Mouse (Mus musculus) E14TG2a.4 (cell line): ENCODE results near the gene 9530077C05Rik.
"Not testable (repeated sequence)": the region's sequence is repeated elsewhere in the genome, so short reads cannot be mapped to it uniquely, and the experiment has no call there.

Experiments
- H3K27me3 ChIP-seq: 2 replicates; pipeline ENCODE4 v1.6.1; 2014; ENCODE audit warnings: low read length, control low read depth; ENCODE audit not compliant: insufficient read depth
- H3K36me3 ChIP-seq: 2 replicates; pipeline ENCODE4 v1.6.1; 2014; ENCODE audit warnings: low read length, control low read depth; ENCODE audit not compliant: insufficient read depth
- H3K4me1 ChIP-seq: replicated peaks from 2 replicates; pipeline ENCODE4 v1.6.1; 2014; ENCODE audit warnings: low read depth, low read length, control low read depth
- H3K4me3 ChIP-seq: replicated peaks from 2 replicates; pipeline ENCODE4 v1.5.1; 2014; ENCODE audit warnings: mild to moderate bottlenecking, low read length
- H3K9me3 ChIP-seq: 2 replicates; pipeline ENCODE4 v1.6.1; 2014; ENCODE audit warnings: low read length, control low read depth
- CTCF ChIP-seq: conservative IDR thresholded peaks from 2 replicates; pipeline ENCODE4 v1.5.1; 2014; ENCODE audit warnings: low read length
- NANOG ChIP-seq: IDR thresholded peaks from 2 replicates; pipeline ENCODE4 v1.6.1; 2014; ENCODE audit warnings: borderline replicate concordance, low read length, mixed read lengths
- POU5F1 ChIP-seq: IDR thresholded peaks from 2 replicates; pipeline ENCODE4 v1.6.1; 2014; ENCODE audit warnings: low read length, borderline replicate concordance

Gene 9530077C05Rik

DNA sequence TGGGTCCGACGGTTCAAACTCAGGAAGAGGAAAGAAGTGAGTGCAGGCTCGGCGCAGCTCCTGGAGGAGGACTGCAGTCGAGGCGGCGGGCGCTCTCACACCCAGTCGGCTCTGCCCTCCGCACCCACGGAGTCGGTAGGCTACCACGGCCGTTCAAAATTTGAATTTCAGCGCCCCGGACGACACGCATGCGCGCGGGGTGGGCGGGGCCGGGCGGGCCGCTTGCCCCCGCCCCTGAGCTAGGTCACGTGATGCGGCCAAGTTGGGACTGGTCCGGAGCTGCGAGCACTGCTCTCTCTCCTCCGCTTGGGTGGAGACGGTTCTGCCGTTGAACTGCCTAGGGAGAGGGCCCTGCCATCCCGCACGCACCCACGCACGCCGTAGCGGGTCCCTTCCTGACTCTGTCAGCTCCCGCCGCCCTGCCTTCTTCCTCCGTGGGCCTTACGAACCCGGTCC, 22.3 kb upstream of the 9530077C05Rik start, which contains the start of gene Anln:
Anln (minus strand) TSS at position 168 of the 456 bp plus-strand sequence.
- Histone ChIP-seq H3K36me3 (peaks cover 24% of the 10 kb centered on the region), H3K4me3 (peak within 1 kb of the TSS; percentile 98), H3K27me3 (no peaks in the 10 kb centered on the region), H3K4me1 (peaks cover 66% of the 10 kb centered on the region), H3K9me3 (no peaks in the 10 kb centered on the region)
- no peak for TF ChIP-seq CTCF
- TF ChIP-seq NANOG: no peak
- no peak for TF ChIP-seq POU5F1

DNA sequence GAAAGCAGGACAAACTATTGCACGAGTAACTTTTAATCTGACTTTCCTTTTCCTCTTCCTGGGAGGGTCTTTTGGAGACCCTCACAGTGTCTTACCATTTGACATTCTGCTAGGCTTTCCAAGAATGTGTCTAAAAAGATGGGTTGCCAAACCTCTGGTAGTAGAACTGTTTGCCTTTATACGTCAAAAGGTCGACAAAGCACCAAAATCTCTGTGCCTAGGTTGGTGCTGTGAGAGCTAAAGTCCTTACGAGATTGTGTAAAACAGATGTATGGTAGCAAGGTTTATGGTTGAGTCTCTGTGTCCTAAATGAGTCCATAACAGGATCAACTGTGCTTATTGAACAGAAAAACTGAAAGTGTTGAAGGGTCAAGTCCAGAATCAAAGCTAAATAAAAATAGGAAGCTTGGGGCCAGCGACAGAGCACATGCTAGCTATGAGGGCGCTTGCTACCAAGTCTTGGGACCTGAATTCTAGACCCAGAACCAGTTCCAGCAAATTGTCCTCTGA, 21.5 kb upstream of the 9530077C05Rik start:
- TF ChIP-seq CTCF: no peak
- TF ChIP-seq POU5F1: no peak
- Histone ChIP-seq H3K4me1 (peaks cover 66% of the 10 kb centered on the region), H3K4me3 (peak overlapping the region; percentile 98), H3K36me3 (peaks cover 20% of the 10 kb centered on the region), H3K27me3 (no peaks in the 10 kb centered on the region), H3K9me3 (no peaks in the 10 kb centered on the region)

DNA sequence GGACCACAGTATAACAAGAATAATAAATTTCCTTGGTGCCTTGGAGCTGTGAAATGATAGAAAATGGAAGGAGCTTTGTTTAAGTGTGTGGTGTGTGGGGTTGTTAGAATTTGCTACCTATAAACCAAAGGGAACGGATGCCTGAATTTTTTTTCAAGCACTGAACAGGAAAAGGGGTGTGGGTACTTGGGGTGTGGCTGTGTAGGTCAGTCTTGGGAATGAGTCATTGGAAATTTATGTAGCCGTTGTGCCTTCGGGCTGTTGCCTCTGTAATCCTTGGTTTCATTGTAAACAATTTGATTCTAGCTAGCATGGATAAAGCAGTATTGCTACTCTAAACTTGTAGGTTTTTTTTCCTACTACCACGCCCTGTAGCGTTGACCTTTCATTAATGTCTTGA, 20.9 kb upstream of the 9530077C05Rik start:
- H3K4me1 ChIP-seq: peaks cover 65% of the 10 kb centered on the region
- TF ChIP-seq POU5F1: no peak
- no peak for TF ChIP-seq NANOG
- TF ChIP-seq CTCF: no peak
- H3K36me3 ChIP-seq: peaks cover 19% of the 10 kb centered on the region
- no peaks in the 10 kb centered on the region for H3K27me3 ChIP-seq
- H3K9me3 ChIP-seq: no peaks in the 10 kb centered on the region
- H3K4me3 ChIP-seq: no peak overlapping the region

DNA sequence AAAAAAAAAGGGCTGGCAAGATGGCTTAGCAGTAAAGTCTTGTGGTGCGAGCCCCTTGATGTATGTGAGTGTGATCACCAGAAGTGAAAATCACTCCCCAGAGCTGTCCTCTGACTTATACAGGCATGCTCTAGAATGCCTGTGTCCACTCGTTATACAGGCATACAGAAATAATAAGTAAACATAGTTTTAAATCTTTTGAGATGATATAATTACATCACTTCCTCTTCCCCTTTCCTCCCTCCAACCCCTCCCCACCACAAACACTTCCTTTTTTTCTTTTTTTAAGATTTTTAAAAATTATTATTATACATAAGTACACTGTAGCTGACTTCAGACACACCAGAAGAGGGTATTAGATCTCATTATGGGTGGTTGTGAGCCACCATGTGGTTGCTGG, 16.6 kb upstream of the 9530077C05Rik start:
- H3K27me3 ChIP-seq: no peaks in the 10 kb centered on the region
- peaks cover 72% of the 10 kb centered on the region for H3K4me1 ChIP-seq
- H3K36me3 ChIP-seq: peaks cover 19% of the 10 kb centered on the region
- H3K9me3 ChIP-seq: no peaks in the 10 kb centered on the region
- H3K4me3 ChIP-seq: no peak overlapping the region
- TF ChIP-seq POU5F1: no peak
- no peak for TF ChIP-seq NANOG
- TF ChIP-seq CTCF: no peak

DNA sequence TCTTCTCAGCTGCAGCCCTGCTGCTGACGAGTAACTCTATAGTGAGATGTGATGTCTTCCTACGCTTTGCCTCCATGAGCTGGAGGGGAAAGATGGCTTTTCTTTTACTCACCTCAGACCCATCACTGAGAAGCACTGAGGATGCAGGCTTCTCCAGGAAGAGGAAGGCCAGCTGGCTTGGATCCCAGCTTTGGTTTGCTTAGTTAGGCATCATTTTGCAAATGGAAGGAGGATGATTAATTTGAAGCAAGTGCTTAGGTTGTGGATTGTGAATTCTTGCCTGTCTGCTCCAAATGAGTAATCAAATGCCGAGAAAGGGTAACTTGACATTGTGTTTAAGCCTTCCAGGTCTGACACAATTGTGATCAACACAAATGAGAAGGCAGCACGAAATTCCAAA, 12.3 kb upstream of the 9530077C05Rik start:
- Histone ChIP-seq H3K27me3 (no peaks in the 10 kb centered on the region), H3K4me3 (no peak overlapping the region)
- TF ChIP-seq CTCF (no peak), NANOG (no peak), POU5F1 (no peak)

DNA sequence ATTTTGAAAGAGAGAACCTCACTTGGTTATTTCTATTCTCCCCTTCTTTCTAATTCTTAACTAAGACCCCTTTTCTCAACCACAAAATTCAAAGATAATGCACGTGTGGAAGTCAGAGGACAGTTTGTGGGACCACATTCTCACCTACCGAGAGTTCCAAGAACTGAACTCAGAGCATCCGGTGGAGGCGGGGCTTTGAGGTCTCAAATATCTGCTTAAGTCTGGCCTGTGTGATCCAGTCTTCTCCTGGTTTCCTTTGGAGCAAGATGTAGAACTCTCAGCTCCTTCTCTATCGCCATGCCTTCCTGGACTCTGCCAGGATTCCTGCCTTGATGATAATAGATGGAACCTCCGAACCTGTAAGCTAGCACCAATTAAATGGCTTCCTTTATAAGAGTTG, 9.3 kb upstream of the 9530077C05Rik start:
- Histone ChIP-seq H3K9me3 (no peaks in the 10 kb centered on the region), H3K4me3 (peak overlapping the region; percentile 24; the same call in 1 of the 2 replicates)
- no peak for TF ChIP-seq CTCF
- TF ChIP-seq NANOG: no peak
- no peak for TF ChIP-seq POU5F1

More for the DNA sequence above, 12.3 kb upstream of the 9530077C05Rik start:
- Histone ChIP-seq H3K4me1 (peaks cover 58% of the 10 kb centered on the region), H3K9me3 (no peaks in the 10 kb centered on the region), H3K36me3 (peaks cover 15% of the 10 kb centered on the region)

DNA sequence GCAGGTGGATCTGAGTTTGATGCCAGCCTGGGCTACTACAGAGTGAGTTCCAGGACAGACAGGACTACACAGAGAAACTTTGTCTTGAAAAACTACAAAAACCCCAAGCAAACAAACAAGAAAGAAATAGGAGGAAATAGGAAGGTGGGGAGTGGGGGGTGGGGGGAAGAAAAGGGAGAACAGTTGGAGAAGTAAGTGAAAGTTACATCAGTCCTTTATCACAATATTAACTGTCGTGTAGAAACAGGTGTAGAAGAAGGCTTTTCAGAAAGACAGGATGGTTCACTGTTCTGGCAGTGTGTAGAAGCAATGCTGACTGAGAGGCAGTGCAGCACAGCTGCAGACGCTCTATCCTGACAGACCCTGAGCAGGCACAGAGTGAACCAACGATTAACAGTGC, 8.3 kb upstream of the 9530077C05Rik start:
- TF ChIP-seq NANOG (no peak), POU5F1 (no peak), CTCF (no peak)
- Histone ChIP-seq H3K9me3 (no peaks in the 10 kb centered on the region), H3K4me1 (peaks cover 33% of the 10 kb centered on the region), H3K36me3 (peaks cover under 1% of the 10 kb centered on the region), H3K27me3 (no peaks in the 10 kb centered on the region), H3K4me3 (no peak overlapping the region)

More for the DNA sequence above, 9.3 kb upstream of the 9530077C05Rik start:
- Histone ChIP-seq H3K27me3 (no peaks in the 10 kb centered on the region), H3K36me3 (peaks cover 9% of the 10 kb centered on the region), H3K4me1 (peaks cover 43% of the 10 kb centered on the region)

DNA sequence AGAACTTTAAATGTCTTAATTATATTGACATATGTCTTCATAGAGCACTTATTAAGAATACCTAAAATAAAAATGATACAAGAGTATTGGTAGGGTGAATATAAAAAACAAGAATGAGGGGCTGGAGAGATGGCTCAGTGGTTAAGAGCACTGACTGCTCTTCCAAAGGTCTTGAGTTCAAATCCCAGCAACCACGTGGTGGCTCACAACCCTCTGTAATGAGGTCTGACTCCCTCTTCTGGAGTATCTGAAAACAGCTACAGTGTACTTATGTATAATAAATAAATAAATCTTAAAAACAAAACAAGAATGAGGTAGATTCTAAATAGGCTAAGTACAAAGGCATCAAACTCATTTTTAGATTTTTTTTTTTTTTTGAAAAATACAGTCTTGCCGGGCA, 7.8 kb upstream of the 9530077C05Rik start:
- not testable (repeated sequence) for H3K9me3 ChIP-seq, H3K36me3 ChIP-seq, H3K27me3 ChIP-seq, H3K4me3 ChIP-seq
- peaks cover 30% of the 10 kb centered on the region for H3K4me1 ChIP-seq

DNA sequence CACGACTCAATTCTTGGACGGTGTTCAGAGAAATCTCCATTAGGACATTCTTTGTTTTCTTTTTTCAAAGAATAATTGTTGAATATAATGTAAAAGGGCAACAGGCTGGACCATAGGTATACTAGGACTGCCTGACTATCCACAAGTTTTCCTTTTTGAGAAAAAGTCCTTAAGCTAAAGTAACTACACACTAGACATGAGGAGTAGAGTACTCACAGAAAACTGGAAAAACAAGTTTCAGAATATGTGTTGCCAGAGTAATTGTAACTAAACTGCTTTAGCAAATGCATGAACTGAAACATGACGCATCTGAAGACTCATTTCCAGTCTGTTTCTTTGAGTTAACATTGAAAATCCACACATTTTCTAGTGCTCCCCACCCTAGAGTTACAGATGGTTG, 5.9 kb upstream of the 9530077C05Rik start:
- no peaks in the 10 kb centered on the region for H3K36me3 ChIP-seq
- H3K4me3 ChIP-seq: no peak overlapping the region
- peaks cover 20% of the 10 kb centered on the region for H3K4me1 ChIP-seq
- no peaks in the 10 kb centered on the region for H3K9me3 ChIP-seq
- TF ChIP-seq NANOG (no peak), POU5F1 (no peak), CTCF (no peak)
- H3K27me3 ChIP-seq: no peaks in the 10 kb centered on the region
